Mouse (Mus musculus) frontal cortex, postnatal 25 days (tissue): ENCODE measurements at regions not wholly inside any gene's neighbourhood (a gene's known extent, or its start where the extent isn't known, plus 50 kb on each side); places are given as distances from the start of the nearest gene placed in this dataset.
"Not testable (repeated sequence)": the region's sequence is repeated elsewhere in the genome, so short reads cannot be mapped to it uniquely, and the experiment has no call there.

Source experiments
- DNase-seq, 2 experiments: peaks; one replicate each; pipeline ENCODE4 v3.0.0; 2022; ENCODE audit warnings: low spot score in 2 of 2

GRCm38 (mm10) chr4:8462414-8462813 lies 223.6 kb upstream of the Car8 start:
- DNase-seq, result not testable (repeated sequence)

- no peak for DNase-seq
Observed at GRCm38 (mm10) chr4:8454346-8454745, 215.5 kb upstream of the Car8 start.

- peak; percentile 31 to 32 for DNase-seq
Observed at GRCm38 (mm10) chr4:8432393-8432792, 193.6 kb upstream of the Car8 start.

DNA sequence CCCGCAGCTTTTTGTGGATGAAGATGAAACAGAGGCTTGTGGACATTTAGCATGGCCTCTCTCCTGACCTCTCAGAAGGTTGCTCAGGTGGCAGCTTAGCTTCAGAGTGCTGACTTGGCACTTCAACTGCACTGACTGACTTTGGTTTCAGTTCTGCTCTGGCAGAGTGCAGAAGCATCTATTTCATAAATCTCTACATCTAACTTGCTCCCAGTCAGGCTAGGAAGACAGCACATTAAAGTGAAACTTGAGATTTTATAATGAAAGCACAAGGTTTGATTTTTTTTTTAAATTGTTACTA lies 192.1 kb upstream of the Car8 start:
- DNase-seq, result no peak

GRCm38 (mm10) chr4:8430269-8431031 lies 191.6 kb upstream of the Car8 start:
- DNase-seq, result no peak

DNA sequence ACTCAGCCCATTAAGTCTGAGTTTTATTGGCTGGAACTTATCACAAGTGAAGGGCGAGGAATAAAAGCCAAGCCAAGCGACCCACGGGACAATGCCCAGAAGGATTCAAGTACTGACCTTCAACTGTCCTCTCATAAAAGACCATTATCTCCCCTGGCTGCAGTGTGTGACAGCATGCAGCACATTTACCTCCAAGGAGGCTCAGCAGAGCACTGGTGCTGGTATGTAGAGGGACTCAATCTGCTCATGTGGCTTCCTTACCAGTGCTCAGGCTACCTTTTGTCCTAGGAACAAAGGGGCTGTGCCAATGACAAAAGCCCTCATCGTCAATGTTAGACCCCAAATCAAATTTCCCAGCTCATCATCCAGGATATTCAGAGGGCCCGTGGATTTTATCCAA lies 190.9 kb upstream of the Car8 start:
- DNase-seq, result no peak

GRCm38 (mm10) chr4:8428629-8429523 lies 190.0 kb upstream of the Car8 start:
- DNase-seq, result no peak

GRCm38 (mm10) chr4:8427812-8428211 lies 189.0 kb upstream of the Car8 start:
- DNase-seq, result no peak

DNA sequence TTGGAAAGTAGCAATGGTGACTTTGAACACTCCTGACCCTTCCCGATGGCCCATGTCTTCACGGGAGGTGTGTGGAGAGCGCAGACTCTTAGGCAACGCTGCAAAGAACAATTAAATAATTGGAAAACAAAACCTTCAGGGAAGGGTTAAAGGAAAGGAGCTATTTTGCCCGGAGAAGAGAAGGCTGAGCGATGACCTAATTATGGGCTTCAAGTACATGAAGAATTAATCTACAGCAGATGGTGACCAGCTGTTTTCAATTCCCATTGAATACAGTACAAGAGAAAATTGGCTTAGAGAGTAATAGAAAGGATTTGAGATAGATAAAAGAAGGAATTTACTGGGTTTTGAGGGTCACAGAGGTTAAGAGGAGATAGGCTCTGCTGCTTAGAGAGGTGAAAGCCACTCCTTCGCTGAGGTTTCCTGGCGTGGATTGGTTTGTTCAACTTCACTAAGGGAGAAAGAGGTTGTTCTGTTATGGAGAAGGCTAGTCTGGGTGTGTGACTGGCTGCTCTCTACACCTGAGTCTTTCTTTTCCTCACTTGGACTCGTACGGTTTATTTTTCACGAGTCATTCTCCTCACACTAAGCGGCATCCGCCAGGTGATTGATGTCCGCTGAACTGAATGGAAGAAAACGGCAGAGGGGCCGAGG lies 184.7 kb upstream of the Car8 start:
- no peak for DNase-seq

DNA sequence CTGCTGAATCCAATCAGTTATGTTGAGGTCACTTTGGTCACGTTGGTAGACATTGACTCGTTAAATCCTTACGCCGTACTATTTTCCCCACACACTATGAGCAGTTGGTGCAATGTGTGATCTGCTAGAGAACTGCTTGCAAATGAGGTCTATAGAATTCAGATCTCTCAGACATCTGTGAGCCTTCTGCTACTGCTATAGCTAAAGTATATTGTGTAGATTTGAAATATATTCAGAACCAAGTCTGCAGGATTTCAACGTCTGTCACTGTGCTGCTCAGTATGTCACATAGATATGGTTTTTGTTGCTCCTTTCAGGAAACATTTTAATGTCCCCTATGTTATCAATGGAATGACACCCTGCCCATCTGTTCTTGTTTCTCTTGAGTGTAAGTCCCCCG lies 182.4 kb upstream of the Car8 start:
- no peak for DNase-seq

DNA sequence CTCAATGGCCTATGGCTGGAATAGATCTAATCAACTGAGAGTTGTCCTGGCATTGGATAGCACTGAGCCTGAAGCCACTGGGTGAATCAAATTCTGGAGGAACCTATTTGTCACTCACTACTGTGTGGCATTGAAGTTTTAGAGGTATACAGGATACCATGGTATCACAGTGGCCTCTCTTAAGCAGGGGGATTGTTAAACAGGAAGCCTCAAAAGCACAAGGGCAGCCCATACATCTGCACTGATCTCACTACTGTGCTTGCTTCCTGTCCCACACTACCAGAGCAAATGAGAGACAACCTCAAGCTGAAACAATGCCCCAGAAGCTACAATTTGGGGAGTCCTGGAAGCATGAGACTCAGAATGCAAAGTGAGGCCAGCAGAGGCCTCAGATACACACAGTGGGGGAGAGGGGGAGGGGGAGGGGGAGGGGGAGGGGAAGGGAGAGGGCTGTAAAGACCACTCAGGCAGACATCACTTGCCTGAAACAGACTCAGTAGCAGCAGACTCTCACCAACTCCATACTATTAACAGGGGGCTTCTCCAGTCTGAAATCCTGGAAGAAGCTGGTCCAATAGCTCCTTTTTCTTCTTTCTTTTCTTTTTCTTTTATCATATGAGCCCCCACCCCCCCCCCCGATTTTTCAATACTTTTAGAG lies 179.7 kb upstream of the Car8 start:
- no peak for DNase-seq

GRCm38 (mm10) chr4:8417821-8418220 lies 179.0 kb upstream of the Car8 start:
- no peak for DNase-seq

- DNase-seq, result no peak
Observed at GRCm38 (mm10) chr4:8413307-8413706, 174.5 kb upstream of the Car8 start.

- no peak for DNase-seq
Observed at GRCm38 (mm10) chr4:8400069-8400468, 161.2 kb upstream of the Car8 start.

DNA sequence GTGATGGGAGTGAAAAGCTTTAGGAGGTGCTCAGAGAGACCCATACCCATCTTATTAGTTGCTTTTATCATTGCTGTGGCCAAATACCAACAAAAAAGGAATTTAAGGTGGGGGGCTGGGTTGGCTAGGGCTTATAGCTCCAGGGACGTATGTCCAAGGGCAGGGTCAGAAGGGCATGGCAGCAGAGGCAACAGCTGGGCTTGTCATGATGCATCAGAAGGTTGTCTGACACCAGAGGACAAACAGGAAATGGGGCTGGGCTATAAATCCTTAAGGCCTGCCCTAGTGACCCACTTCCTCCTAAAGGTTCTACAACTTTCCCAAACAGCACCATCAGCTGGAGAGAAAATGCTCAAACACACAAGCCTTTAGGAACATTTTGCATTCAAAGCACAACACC lies 160.6 kb upstream of the Car8 start:
- DNase-seq, result no peak

GRCm38 (mm10) chr4:8398969-8399368 lies 160.1 kb upstream of the Car8 start:
- DNase-seq, result no peak

DNA sequence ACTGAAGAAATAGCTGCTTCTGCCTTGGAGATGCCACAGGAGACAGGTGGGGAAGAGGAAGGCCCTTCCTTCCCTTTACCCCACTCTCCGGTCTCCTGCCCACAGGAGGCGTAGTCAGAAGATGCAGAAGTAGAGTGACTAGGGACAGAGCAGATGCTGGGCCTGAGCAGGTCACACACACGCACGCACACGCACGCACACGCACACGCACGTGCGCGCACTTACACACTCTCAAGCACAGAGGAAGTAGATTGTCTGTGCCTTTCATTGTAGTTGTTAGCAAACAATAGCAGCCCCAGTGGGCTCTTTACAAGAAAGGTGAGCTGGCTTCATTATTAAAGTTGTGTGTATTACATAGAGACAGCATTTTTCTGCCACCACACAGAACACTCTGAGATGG lies 144.3 kb upstream of the Car8 start:
- no peak for DNase-seq

DNA sequence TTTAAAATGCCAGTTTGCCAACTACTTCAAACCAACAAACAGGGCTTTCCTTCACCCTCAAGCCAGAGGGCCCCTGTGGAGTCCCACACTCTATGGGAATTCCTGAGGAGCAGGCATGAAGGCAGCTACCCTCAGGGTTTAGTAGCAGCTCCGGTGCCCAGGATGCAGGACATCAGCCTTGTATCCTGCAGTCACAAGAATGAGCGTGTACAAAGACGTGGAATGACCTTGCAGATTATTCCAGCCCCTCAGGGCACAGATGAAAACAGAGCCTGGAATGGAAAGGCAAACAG lies 143.2 kb upstream of the Car8 start:
- DNase-seq, result no peak

DNA sequence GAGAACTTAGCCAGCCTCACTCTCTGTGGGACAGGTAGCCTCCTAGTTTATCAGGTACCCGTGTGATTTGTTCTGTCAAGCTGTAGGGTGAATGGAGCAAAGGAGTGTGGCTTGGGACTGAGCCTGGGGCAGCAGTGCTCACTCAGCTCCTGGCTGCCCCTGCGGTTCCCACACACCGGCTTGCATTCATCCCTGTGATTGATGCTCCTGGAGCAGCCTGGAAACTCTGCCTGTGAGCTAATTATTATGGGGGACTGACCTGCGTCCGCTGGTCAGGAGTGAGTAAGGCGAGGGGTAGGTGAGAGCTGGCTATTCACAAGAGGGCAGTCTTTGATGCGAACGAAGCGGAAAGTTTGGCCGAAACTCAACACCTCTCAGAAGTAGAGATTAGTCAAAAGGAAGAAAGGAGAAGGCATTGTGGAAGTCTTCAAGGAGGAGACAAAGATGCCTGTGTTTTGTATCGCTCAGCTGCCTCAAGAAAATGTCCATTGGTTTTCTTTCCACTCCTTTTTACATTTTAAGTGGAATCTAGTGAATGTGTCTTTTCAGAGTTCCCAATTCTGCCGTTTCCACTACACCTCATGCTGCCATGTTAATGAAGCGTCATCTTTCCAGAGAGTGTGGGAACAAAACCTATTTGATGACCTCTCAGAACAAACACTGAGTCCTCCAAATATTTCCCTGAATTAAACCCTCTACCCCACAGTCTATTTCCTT lies 142.7 kb upstream of the Car8 start:
- DNase-seq, result no peak

- DNase-seq, result peak; percentile 27 to 56
Observed at GRCm38 (mm10) chr4:8380711-8381338, 142.0 kb upstream of the Car8 start.

DNA sequence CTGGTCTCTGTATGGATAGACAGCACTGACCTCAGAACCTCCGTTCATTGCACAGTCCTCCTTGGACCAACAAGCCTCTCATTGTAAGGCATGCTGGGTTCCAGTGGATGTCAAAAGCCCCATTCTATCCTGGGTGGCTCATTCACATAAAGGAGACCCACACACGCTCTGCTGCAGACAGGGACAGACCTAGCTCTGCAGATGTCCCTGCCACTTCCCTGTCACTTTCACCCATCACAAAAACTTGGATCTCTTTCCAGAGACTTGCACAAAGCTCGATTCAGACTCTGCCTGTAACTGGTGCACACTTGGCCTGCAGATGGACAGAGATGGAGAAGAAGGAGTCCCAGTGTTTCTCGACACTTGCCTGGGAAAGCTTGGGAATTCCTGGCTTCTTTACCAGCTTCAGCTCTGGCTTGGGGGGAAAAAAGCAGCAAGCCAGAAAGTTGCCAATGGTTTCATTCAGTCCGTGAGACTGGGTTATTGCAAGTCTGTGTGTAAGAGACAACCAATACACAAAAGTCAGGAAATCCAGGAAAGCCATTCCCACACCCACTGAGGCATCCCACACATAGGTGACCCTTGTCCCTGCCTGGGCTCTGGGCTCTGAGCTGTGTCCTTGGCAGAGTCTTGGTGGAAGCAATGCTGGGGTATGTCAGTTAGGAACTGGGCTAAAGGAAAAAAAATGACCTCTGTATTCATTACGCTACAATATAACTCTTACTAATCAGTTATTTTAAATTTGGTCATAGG lies 136.1 kb upstream of the Car8 start:
- DNase-seq, result no peak
